Mouse (Mus musculus) lung, postnatal 0 days (tissue): ENCODE measurements around the gene Hepacam.

Source experiments
- CTCF ChIP-seq: IDR thresholded peaks from 2 replicates; pipeline ENCODE4 v1.5.1; 2016; ENCODE audit warnings: antibody characterized with exemption, mild to moderate bottlenecking
- EP300 ChIP-seq: IDR thresholded peaks from 2 replicates; pipeline ENCODE4 v1.6.1; 2016; ENCODE audit warnings: antibody characterized with exemption, mild to moderate bottlenecking, control low read depth

DNA sequence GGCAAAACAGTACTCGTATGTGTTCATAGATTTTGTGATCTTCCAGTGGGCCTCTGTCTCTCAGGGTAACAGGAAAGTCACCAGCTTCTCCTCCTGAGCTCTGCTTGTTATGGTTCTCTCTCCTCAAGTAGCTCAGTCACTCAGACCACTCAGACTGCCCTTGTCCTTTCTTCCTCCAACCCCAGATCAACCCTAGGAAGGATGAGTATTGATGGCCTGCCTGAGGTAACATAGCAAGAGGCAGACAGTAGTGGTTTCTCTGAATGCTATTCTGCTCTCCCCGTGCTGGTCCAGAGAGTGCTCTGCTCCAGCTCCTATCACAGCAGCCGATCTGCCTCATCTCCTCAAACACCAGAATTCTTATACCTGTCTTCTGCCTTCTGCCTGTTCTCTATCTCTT is 3.6 kb upstream of the Hepacam start:
- TF ChIP-seq CTCF (no peak), EP300 (no peak)
